Mouse (Mus musculus): Measurements from ENCODE around the gene Gm43951. TPM values are rescaled to one million over a fixed set of nuclear protein-coding genes. Genes with fewer than 3 reads are reported as not detected.
"Not testable (repeated sequence)": the region's sequence is repeated elsewhere in the genome, so short reads cannot be mapped to it uniquely, and the experiment has no call there.

Gm43951 gene
- polyA plus RNA-seq, 1 experiment from 2014 or later: 0.74 TPM

DNA sequence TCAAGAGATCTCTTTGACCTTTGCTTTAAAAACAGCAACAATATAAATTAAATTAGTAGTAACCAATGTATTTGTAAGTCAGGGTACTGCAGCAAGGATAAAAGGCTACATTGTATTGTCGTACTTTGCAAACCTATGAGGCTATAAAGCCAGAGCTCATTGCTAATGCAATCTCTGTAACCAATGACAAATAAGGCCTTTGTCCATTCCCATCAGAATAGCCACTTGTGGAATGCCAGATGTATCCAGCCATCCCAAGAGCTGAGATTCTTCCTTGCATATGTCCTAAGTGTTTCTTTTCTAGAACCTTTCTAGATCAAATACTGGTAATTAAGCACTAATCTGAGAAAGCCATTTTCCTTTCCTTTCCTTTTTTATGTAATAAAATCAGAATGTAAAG is 15.8 kb downstream of the Gm43951 start:
- Histone ChIP-seq H3K9ac (no peak overlapping the region), H3K4me2 (replicated peaks) (no peak overlapping the region), H3K27ac (no peak overlapping the region), H3K4me3 (no peak overlapping the region), H3K36me3 (peaks cover 49% of the 10 kb centered on the region), H3K9me3 (no peaks in the 10 kb centered on the region), H3K4me1 (no peaks in the 10 kb centered on the region), H3K27me3 (replicated peaks) (no peaks in the 10 kb centered on the region)
- WGBS: 65% methylated on average over 1 of the region's 1 CpGs
- ATAC-seq (ENCODE audit: low FRiP score, low read depth): no peak

DNA sequence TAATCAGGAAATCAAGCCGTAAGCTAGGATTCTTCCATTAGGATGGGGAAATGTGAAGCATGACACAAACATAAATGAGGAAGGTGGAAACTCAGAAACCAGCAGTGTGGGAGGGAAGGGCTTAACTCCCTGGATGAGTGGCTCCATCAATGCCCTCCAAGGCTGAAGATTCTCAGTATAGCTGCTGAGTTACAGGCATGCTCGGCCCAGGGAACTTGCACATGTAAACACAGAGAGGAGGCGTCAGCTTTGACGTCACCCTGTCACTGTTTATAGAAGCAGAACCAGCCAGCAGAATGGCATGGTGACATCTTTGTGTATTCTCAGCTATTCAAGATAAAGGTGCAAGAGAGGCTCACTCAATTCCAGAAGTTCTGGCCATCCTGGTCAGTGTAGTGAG is 22.4 kb downstream of the Gm43951 start:
- no peaks in the 10 kb centered on the region for H3K4me1 ChIP-seq
- H3K4me2 ChIP-seq (replicated peaks): no peak overlapping the region
- H3K36me3 ChIP-seq: peaks cover 46% of the 10 kb centered on the region
- ATAC-seq (ENCODE audit: low FRiP score, low read depth): no peak
- no peak overlapping the region for H3K9ac ChIP-seq
- no peaks in the 10 kb centered on the region for H3K9me3 ChIP-seq
- no peak overlapping the region for H3K4me3 ChIP-seq
- no peaks in the 10 kb centered on the region for H3K27me3 ChIP-seq (replicated peaks)
- H3K27ac ChIP-seq: no peak overlapping the region
- WGBS: 90% methylated on average over 4 of the region's 4 CpGs

DNA sequence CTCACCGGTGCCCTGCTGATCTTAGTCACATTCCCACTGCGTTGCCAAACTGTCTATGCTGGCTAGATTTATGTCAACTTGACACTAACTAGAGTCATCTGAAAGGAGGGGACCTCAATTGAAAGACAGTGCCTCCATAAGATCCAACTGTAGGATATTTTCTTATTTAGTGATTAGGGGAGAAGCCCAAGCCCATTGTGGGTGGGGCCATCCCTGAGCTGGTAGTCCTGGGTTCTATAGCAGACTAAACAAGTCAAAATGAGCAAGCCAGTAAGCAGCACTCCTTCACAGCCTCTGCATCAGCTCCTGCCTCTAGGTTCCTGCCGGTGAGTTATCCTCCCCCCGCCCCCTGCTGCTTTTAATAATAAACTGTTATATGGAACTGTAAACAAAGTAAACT is 25.5 kb downstream of the Gm43951 start:
- ATAC-seq (ENCODE audit: low FRiP score, low read depth): no peak
- Histone ChIP-seq H3K9me3 (no peaks in the 10 kb centered on the region), H3K4me1 (peaks cover 8% of the 10 kb centered on the region; the same call in 1 of the 2 replicates), H3K27ac (no peak overlapping the region), H3K9ac (no peak overlapping the region), H3K27me3 (replicated peaks) (no peaks in the 10 kb centered on the region), H3K4me2 (replicated peaks) (no peak overlapping the region), H3K36me3 (peaks cover 46% of the 10 kb centered on the region), H3K4me3 (no peak overlapping the region)
- 88% methylated on average over 4 of the region's 4 CpGs for WGBS

DNA sequence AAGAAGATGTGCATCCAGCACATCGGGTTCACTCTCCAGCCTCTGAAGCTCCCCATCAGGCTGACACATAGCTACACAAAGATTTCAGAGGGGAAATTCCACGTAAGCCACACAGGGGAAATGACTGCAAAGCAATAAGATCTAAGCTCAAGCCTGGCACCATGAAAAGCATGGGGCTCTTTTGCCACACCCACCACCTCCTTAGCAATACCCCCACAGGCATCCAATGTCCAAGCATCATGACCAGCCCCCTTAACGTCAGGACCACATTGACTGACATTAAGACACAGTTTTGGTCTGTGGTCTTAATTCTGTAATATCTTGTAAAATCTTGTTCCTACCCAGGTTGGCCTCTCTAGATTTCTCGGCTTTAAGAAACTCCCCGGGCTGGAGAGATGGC is 26.1 kb downstream of the Gm43951 start:
- Histone ChIP-seq H3K4me3 (no peak overlapping the region), H3K4me1 (peaks cover 8% of the 10 kb centered on the region; the same call in 1 of the 2 replicates), H3K9me3 (no peaks in the 10 kb centered on the region), H3K27ac (no peak overlapping the region), H3K9ac (no peak overlapping the region), H3K27me3 (replicated peaks) (no peaks in the 10 kb centered on the region), H3K36me3 (peaks cover 52% of the 10 kb centered on the region), H3K4me2 (replicated peaks) (no peak overlapping the region)
- no peak for ATAC-seq (ENCODE audit: low FRiP score, low read depth)
- 88% methylated on average over 5 of the region's 5 CpGs for WGBS

DNA sequence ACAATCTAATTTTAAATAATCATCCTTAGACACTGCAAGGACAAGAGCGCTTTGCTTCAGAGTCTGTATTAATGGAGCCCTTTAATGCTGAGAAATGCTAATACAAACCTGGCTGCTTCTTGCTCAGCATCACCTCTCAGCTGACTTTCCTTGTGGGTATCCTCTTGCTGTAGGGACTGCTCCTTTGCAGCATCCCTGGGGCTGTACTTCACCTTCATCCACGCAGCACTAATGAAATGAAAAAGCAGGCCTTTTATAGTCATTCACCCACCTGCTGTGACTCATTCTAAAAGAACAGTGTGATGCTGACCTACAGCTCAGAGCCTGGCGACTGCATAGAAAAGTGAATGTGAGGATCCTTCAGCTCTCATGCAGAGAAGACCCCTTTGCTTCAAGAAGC is 30.1 kb downstream of the Gm43951 start:
- Histone ChIP-seq H3K4me2 (replicated peaks) (no peak overlapping the region), H3K27me3 (replicated peaks) (no peaks in the 10 kb centered on the region), H3K27ac (no peak overlapping the region), H3K9ac (no peak overlapping the region), H3K4me3 (no peak overlapping the region), H3K9me3 (no peaks in the 10 kb centered on the region), H3K4me1 (peaks cover 8% of the 10 kb centered on the region; the same call in 1 of the 2 replicates), H3K36me3 (peaks cover 58% of the 10 kb centered on the region)
- no peak for ATAC-seq (ENCODE audit: low FRiP score, low read depth)
- WGBS: 25% methylated on average over 3 of the region's 3 CpGs

DNA sequence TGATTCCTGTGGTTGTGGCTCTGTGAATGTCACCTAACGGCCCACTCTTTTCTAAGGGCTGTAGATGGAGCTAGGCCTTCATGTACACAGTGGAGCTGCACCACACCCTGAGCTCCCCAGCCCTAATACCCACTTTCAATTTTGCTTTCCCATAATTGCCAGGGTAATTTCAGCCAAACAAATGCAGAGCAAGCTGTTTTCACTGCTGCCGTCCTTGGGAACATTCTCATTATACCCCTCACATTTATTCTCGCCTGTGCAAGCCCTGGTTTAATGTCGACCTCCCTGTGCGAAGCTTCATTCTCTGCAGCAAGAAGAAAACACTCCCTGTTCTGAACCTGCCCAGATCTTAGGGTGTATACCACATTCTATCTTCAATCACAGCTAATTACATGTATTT is 30.7 kb downstream of the Gm43951 start:
- Histone ChIP-seq H3K4me2 (replicated peaks) (no peak overlapping the region), H3K4me3 (no peak overlapping the region), H3K9me3 (no peaks in the 10 kb centered on the region), H3K36me3 (peaks cover 54% of the 10 kb centered on the region), H3K27ac (no peak overlapping the region), H3K27me3 (replicated peaks) (no peaks in the 10 kb centered on the region), H3K9ac (no peak overlapping the region), H3K4me1 (peaks cover 8% of the 10 kb centered on the region; the same call in 1 of the 2 replicates)
- WGBS: 60% methylated on average over 5 of the region's 5 CpGs
- ATAC-seq (ENCODE audit: low FRiP score, low read depth): no peak

DNA sequence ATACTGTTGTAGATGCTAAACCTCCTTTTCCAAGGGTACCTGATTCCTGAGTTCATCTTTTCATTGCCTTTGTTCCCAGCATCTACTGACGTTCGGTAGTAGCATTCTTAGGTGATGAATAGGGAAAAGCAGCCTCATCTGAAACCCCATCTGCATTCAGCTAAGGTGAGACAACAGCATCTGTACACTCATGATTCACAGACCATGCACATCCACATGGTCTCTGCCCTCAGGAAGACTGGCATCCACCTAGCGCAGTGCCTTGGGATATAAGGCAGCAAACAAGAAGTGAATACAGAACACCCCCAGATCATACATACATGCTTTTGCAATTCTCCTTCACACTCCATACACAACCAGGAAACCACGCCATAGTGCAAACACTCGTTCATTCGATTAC is 31.9 kb downstream of the Gm43951 start:
- Histone ChIP-seq H3K9ac (no peak overlapping the region), H3K36me3 (peaks cover 65% of the 10 kb centered on the region), H3K4me1 (peaks cover 8% of the 10 kb centered on the region; the same call in 1 of the 2 replicates), H3K9me3 (no peaks in the 10 kb centered on the region), H3K4me3 (no peak overlapping the region), H3K27me3 (replicated peaks) (no peaks in the 10 kb centered on the region), H3K27ac (no peak overlapping the region), H3K4me2 (replicated peaks) (no peak overlapping the region)
- WGBS: 94% methylated on average over 6 of the region's 6 CpGs
- no peak for ATAC-seq (ENCODE audit: low FRiP score, low read depth)

DNA sequence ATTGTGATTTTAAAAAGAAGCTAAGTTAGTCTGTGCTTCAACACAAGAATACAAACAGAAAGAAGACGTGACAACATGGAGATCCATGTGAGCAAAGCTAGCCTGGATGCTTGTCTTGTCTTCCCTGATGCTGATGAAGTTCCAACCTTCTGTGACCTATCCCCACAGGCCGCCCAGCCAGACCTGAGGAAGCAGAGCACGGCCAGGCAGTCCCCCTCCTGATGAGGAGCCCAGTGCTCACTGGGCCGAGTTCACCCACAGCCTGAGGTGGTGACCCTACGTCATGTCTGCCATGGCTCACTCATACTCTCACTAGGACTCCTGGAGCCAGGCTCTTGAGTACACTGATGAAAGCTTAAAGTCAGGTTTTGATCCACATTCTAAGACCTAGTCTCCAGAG is 33.1 kb downstream of the Gm43951 start:
- peaks cover 8% of the 10 kb centered on the region; the same call in 1 of the 2 replicates for H3K4me1 ChIP-seq
- H3K9ac ChIP-seq: no peak overlapping the region
- H3K9me3 ChIP-seq: no peaks in the 10 kb centered on the region
- WGBS: 88% methylated on average over 5 of the region's 5 CpGs
- H3K4me3 ChIP-seq: no peak overlapping the region
- no peak overlapping the region for H3K27ac ChIP-seq
- no peak for ATAC-seq (ENCODE audit: low FRiP score, low read depth)
- H3K4me2 ChIP-seq (replicated peaks): no peak overlapping the region
- H3K27me3 ChIP-seq (replicated peaks): no peaks in the 10 kb centered on the region
- peaks cover 64% of the 10 kb centered on the region for H3K36me3 ChIP-seq

DNA sequence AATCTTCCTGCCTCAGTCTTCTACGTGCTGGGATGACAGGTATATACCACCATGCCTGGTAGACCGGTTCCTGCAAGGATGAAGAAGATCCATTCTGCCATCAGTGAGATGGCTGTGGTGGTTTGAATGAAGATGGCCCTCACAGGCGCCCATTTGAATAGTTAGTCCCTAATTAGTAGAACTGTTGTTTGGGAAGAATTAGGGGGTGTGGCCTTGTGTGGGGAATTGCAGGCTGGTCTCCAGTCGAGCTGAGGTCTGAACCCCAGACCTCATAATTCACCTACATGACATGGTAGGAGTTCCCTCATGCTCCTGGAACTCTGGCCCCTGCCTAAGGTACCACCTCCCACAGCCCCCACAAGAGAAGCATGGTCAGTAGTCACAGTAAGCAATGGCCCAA is 34.7 kb downstream of the Gm43951 start:
- not testable (repeated sequence) for H3K4me1 ChIP-seq; H3K27me3 ChIP-seq (replicated peaks); ATAC-seq (ENCODE audit: low FRiP score, low read depth); H3K4me3 ChIP-seq; H3K9ac ChIP-seq; H3K9me3 ChIP-seq; H3K4me2 ChIP-seq (replicated peaks); H3K27ac ChIP-seq
- WGBS: 35% methylated on average over 4 of the region's 4 CpGs
- peaks cover 58% of the 10 kb centered on the region for H3K36me3 ChIP-seq

DNA sequence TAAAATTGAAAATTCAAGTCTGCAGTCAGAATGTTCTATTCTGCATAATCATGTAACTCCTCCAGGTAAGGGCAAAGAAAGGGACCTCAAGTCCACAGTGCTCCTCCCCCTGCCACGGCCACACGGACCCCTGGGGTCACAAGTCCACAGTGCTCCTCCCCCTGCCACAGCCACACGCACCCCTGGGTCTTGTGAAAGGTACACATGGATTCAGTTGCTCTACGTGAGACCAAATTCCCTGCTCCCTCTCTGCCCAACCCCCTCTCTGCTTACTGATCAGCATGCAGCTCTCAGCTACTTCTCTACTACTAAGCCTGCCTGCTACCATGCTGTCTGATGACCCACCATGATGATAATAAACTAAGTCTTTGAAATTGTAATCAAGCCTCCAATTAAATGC is 36.8 kb downstream of the Gm43951 start:
- no peaks in the 10 kb centered on the region for H3K27me3 ChIP-seq (replicated peaks)
- H3K9me3 ChIP-seq: no peaks in the 10 kb centered on the region
- H3K4me2 ChIP-seq (replicated peaks): no peak overlapping the region
- no peak overlapping the region for H3K9ac ChIP-seq
- 84% methylated on average over 4 of the region's 4 CpGs for WGBS
- H3K4me1 ChIP-seq: no peaks in the 10 kb centered on the region
- ATAC-seq (ENCODE audit: low FRiP score, low read depth): no peak
- no peak overlapping the region for H3K4me3 ChIP-seq
- H3K36me3 ChIP-seq: peaks cover 62% of the 10 kb centered on the region
- no peak overlapping the region for H3K27ac ChIP-seq

DNA sequence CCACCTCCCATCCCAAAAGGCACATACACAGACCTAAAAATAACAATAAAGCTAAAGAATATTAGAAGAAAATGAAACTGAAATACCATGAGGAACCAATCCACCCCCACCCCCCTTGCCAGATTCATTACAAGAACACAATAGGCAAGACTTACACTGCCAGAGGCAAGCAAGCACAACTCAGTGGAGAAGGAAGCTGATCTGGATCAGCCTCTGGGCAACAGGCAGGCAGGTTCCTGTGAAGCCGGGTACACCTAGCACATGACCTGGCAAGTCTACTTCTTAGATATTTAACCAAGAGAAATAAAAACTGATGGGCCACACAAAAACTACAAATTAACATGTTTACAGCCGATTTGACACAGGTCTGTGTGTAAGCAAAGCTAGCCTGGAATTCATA is 43.4 kb downstream of the Gm43951 start:
- H3K9me3 ChIP-seq: no peaks in the 10 kb centered on the region
- WGBS: 93% methylated on average over 2 of the region's 2 CpGs
- no peak overlapping the region for H3K9ac ChIP-seq
- no peak overlapping the region for H3K27ac ChIP-seq
- no peak overlapping the region for H3K4me3 ChIP-seq
- no peaks in the 10 kb centered on the region for H3K27me3 ChIP-seq (replicated peaks)
- ATAC-seq (ENCODE audit: low FRiP score, low read depth): no peak
- peaks cover 64% of the 10 kb centered on the region for H3K36me3 ChIP-seq
- no peak overlapping the region for H3K4me2 ChIP-seq (replicated peaks)
- H3K4me1 ChIP-seq: no peaks in the 10 kb centered on the region

DNA sequence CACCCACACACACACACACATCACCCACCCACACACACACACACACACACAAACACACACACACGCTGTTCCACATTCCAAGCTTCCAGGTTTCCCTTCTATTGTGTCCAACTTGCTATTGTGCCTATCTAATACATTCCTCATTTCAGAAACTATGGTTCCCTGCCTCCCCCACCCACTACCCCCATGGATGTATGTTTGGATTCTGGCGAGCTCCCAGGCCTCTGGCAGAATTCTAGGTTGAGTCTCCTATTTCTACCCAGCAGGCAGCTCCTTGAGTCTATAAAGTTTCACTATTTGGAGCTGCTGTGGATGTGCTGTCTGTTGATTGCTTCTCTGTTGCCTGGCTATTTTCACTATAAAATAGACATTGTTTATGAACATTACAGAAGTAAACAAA is 50.0 kb downstream of the Gm43951 start:
- no peaks in the 10 kb centered on the region for H3K27me3 ChIP-seq (replicated peaks)

DNA sequence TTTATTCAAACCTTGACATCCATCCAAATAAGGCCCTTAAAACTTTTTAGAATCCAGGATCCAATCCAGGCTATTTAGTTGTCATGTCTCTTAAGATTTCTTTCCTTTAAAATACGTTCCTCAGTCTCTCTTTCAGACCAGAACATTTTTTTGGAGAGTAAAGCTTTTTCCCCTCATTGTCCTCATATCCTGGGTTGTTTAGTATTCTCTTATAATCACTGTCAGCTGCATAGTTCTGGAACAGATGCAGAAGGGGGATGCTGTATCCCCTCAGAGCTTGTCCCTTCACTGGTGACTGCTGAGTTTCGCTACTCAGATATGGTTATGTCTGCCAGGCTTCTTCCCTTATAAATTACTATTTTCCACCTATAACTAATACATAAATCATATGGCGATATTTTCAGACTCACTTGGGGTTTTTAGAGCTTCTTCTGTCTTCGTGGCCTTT is 50.6 kb downstream of the Gm43951 start:
- ATAC-seq (ENCODE audit: low FRiP score, low read depth): no peak
- H3K4me1 ChIP-seq: no peaks in the 10 kb centered on the region
- no peak overlapping the region for H3K4me3 ChIP-seq
- H3K27ac ChIP-seq: no peak overlapping the region
- 88% methylated on average over 4 of the region's 4 CpGs for WGBS
- H3K9ac ChIP-seq: no peak overlapping the region
- no peak overlapping the region for H3K4me2 ChIP-seq (replicated peaks)
- no peaks in the 10 kb centered on the region for H3K27me3 ChIP-seq (replicated peaks)
- no peaks in the 10 kb centered on the region for H3K9me3 ChIP-seq
- peaks cover 64% of the 10 kb centered on the region for H3K36me3 ChIP-seq

More for the DNA sequence above, 50.0 kb downstream of the Gm43951 start:
- Histone ChIP-seq H3K9me3 (no peaks in the 10 kb centered on the region), H3K36me3 (peaks cover 64% of the 10 kb centered on the region), H3K4me3 (no peak overlapping the region), H3K4me1 (no peaks in the 10 kb centered on the region), H3K4me2 (replicated peaks) (no peak overlapping the region), H3K9ac (no peak overlapping the region), H3K27ac (no peak overlapping the region)
- 74% methylated on average over 2 of the region's 2 CpGs for WGBS
- ATAC-seq (ENCODE audit: low FRiP score, low read depth): no peak

Measured in neural tube, embryonic 12.5 days (tissue).